Mouse (Mus musculus): ENCODE data around the gene Olfm2.

DNA sequence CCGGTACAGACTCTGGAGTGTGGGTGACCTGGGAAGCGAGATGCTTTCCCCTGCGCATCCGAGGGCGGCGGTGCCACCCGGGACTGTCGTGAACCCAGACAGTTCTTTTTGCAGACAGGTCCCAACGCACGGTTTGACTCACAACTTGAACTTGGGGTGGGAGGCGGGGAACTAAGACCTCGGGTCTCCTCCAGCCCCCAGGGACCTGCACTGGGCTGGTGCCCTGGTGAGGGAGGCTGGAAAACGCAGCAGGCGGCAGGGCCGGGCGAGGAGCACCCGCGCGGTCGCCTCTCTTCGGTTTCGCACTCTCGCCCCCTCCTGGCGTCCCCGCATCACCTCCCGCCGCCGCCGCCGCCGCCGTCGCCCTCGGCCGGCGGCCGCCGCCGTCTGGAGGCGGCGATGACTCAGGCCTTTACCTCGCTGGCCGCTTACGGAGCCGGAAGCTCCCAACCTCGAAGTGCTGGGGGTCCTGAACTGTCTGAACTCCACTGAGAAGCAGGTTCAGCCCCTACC, 18.5 kb downstream of the Olfm2 start:
- TF ChIP-seq CTCF (conservative IDR thresholded peaks at IDR 0.05; ENCODE audit: insufficient read depth, insufficient read length, low read depth, low read length), result 0 out of 2 replicates have a peak, but pooled peaks have one; percentile 6
- TF ChIP-seq POLR2A (IDR thresholded peaks at IDR 0.05; ENCODE audit: low read depth, low read length), result no peak
